Comparison of ENCODE assay signal across 21 mouse cellular contexts in the genomic region with DNA sequence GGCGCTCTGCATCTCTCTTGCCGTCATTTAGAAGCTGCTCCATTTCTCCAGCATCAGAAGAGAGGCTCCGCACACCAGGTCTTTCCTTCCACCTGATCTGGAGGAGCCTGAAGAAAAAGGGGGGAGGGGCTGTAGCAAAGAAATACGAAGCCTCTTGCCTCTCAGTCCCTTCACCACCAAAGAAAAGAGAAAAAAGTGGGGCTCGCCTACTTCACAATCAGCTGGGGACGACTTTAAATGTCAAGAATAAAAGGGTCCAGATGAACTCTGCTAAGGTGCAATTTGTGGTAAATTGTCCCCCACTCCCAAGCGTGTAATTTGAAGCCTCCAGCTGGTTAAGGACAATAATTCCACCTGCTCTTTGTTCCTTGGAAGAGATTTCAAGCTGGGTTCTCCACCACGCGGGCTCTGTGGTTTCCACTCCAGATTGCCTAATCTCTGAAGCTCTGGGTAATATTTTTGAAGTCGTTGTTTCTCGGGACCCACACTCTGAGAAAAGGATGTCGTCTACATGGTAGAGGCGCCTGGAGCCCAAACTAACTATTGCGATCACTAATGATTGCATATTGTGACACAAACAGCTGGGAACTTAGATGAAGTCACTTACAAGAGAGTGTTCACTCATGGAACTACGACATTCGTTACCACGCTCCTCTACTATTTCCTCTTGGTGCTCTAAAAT.
A peak's percentile ranks its signal among the peaks of the same experiment; 100 is the strongest.
DNase-seq lines count a peak whose midpoint lies in the region; ATAC-seq and TF ChIP-seq lines count a peak whose summit lies in the region.
"Had no signal": no experiment of that assay in that cellular context is flagged by ENCODE, and none has a peak within 500 bp of the region (broad histone marks: within the 10 kb centered on the region; RNA-seq: fewer than 3 reads in every experiment).

No protein-coding gene starts in this region.

- no peak overlapping the region for H3K4me2 ChIP-seq in neural tube, embryonic 13.5 days
- no peak overlapping the region for H3K4me2 ChIP-seq in neural tube, embryonic 15.5 days
- no peak overlapping the region for H3K4me2 ChIP-seq in embryonic facial prominence, embryonic 11.5 days (ENCODE audit: low read depth, low read length)
- H3K4me2 ChIP-seq in forebrain, embryonic 14.5 days (ENCODE audit: low read length), result no peak overlapping the region
- H3K4me2 ChIP-seq: hindbrain, embryonic 14.5 days; intestine, embryonic 15.5 days; kidney, embryonic 15.5 days had no signal

- no peaks in the 10 kb centered on the region for H3K27me3 ChIP-seq in neural tube, embryonic 13.5 days
- no peaks in the 10 kb centered on the region for H3K27me3 ChIP-seq in neural tube, embryonic 15.5 days (replicated peaks)
- H3K27me3 ChIP-seq in embryonic facial prominence, embryonic 11.5 days (ENCODE audit: control insufficient read depth, insufficient read depth, low read length), result no peaks in the 10 kb centered on the region
- no peaks in the 10 kb centered on the region for H3K27me3 ChIP-seq in forebrain, embryonic 14.5 days (replicated peaks; ENCODE audit: control insufficient read depth, insufficient read depth, low read length)
- H3K27me3 ChIP-seq: intestine, embryonic 15.5 days; kidney, embryonic 15.5 days had no signal

- peaks cover 36% of the 10 kb centered on the region for H3K4me1 ChIP-seq in neural tube, embryonic 13.5 days (replicated peaks)
- H3K4me1 ChIP-seq in neural tube, embryonic 15.5 days, result peaks cover 17% of the 10 kb centered on the region
- H3K4me1 ChIP-seq in embryonic facial prominence, embryonic 11.5 days (ENCODE audit: control insufficient read depth, insufficient read depth, low read length), result no peaks in the 10 kb centered on the region
- H3K4me1 ChIP-seq in forebrain, embryonic 14.5 days (ENCODE audit: control insufficient read depth, insufficient read depth, low read length), result peaks cover 26% of the 10 kb centered on the region
- H3K4me1 ChIP-seq: intestine, embryonic 15.5 days; kidney, embryonic 15.5 days had no signal

- peak overlapping the region; percentile 18; the same call in 1 of the 2 replicates for H3K27ac ChIP-seq in neural tube, embryonic 13.5 days (replicated peaks)
- H3K27ac ChIP-seq in neural tube, embryonic 15.5 days (replicated peaks), result no peak overlapping the region
- no peak overlapping the region for H3K27ac ChIP-seq in embryonic facial prominence, embryonic 11.5 days (replicated peaks; ENCODE audit: low read depth, low read length)
- peak overlapping the region; percentile 16; the same call in 1 of the 2 replicates for H3K27ac ChIP-seq in forebrain, embryonic 14.5 days (ENCODE audit: low read depth, low read length)
- no peak overlapping the region for H3K27ac ChIP-seq in gastrocnemius, adult 2 months
- H3K27ac ChIP-seq: hindbrain, embryonic 14.5 days; intestine, embryonic 15.5 days; kidney, embryonic 15.5 days; left cerebral cortex, adult 2 months; limb, embryonic 10.5 days had no signal

- no peaks in the 10 kb centered on the region for H3K9me3 ChIP-seq in neural tube, embryonic 13.5 days
- H3K9me3 ChIP-seq in neural tube, embryonic 15.5 days (replicated peaks), result no peaks in the 10 kb centered on the region
- H3K9me3 ChIP-seq in embryonic facial prominence, embryonic 11.5 days (replicated peaks; ENCODE audit: control insufficient read depth, low read length), result no peaks in the 10 kb centered on the region
- no peaks in the 10 kb centered on the region for H3K9me3 ChIP-seq in forebrain, embryonic 14.5 days (replicated peaks; ENCODE audit: control insufficient read depth, low read length)
- H3K9me3 ChIP-seq: intestine, embryonic 15.5 days; kidney, embryonic 15.5 days; limb, embryonic 10.5 days had no signal

- no peak for ATAC-seq in neural tube, embryonic 13.5 days (ENCODE audit: low read depth)
- ATAC-seq in neural tube, embryonic 15.5 days (ENCODE audit: low FRiP score), result no peak
- ATAC-seq in embryonic facial prominence, embryonic 11.5 days (replicated peaks; ENCODE audit: insufficient number of reproducible peaks, low FRiP score, low TSS enrichment, low read depth), result 0 out of 2 replicates have a peak, but pooled peaks have one; percentile 15
- no peak for ATAC-seq in forebrain, embryonic 14.5 days
- ATAC-seq: intestine, embryonic 15.5 days; liver, postnatal 0 days had no signal

- no peak overlapping the region for H3K4me3 ChIP-seq in neural tube, embryonic 13.5 days
- no peak overlapping the region for H3K4me3 ChIP-seq in neural tube, embryonic 15.5 days (replicated peaks)
- no peak overlapping the region for H3K4me3 ChIP-seq in embryonic facial prominence, embryonic 11.5 days (ENCODE audit: low read depth, low read length)
- H3K4me3 ChIP-seq in forebrain, embryonic 14.5 days (ENCODE audit: low read depth, low read length), result no peak overlapping the region
- no peak overlapping the region for H3K4me3 ChIP-seq in gastrocnemius, adult 2 months
- H3K4me3 ChIP-seq: intestine, embryonic 15.5 days; kidney, embryonic 15.5 days; left cerebral cortex, adult 2 months; limb, embryonic 10.5 days had no signal

- DNase-seq in embryonic facial prominence, embryonic 11.5 days (ENCODE audit: low spot score), result peak; percentile 25
- DNase-seq in forebrain, embryonic 14.5 days (ENCODE audit: low spot score), result no peak
- DNase-seq in left cerebral cortex, postnatal 25 days (ENCODE audit: low spot score in 2 of 2), result no peak
- no peak for DNase-seq in lung, postnatal 4 days
- no peak for DNase-seq in gastrocnemius, adult 2 months
- DNase-seq: adrenal gland, adult 2 months; B cell, adult 2 months; cerebellum, adult 8-10 months; gastrocnemius, postnatal 14 days; kidney, postnatal 4 days; layer of hippocampus, adult 9-11 months; liver, postnatal 0 days; lung, postnatal 14 days; thymus, postnatal 25 days had no signal

- intact Hi-C loops in left cerebral cortex, postnatal 25 days (cut with DNase I), result no loop called here
- intact Hi-C loops in gastrocnemius, adult 2 months (cut with DNase I), result no loop called here

- 52% methylated on average over 17 of the region's 17 CpGs for whole genome bisulfite sequencing in neural tube, embryonic 13.5 days
- 52% methylated on average over 17 of the region's 17 CpGs for WGBS in neural tube, embryonic 15.5 days
- WGBS in embryonic facial prominence, embryonic 11.5 days, result 71% methylated on average over 17 of the region's 17 CpGs
- WGBS in forebrain, embryonic 14.5 days, result 49% methylated on average over 17 of the region's 17 CpGs

- no peak overlapping the region for H3K9ac ChIP-seq in neural tube, embryonic 13.5 days
- H3K9ac ChIP-seq in neural tube, embryonic 15.5 days (replicated peaks), result no peak overlapping the region
- H3K9ac ChIP-seq in embryonic facial prominence, embryonic 11.5 days (replicated peaks; ENCODE audit: low read length), result no peak overlapping the region
- H3K9ac ChIP-seq in forebrain, embryonic 14.5 days (ENCODE audit: low read length), result no peak overlapping the region
- H3K9ac ChIP-seq: hindbrain, embryonic 14.5 days; intestine, embryonic 15.5 days; kidney, embryonic 15.5 days; liver, postnatal 0 days had no signal

- no peak for TF ChIP-seq CTCF in gastrocnemius, adult 2 months (IDR thresholded peaks at IDR 0.05)

- H3K36me3 ChIP-seq in neural tube, embryonic 13.5 days, result peaks cover 2% of the 10 kb centered on the region; the same call in 1 of the 2 replicates
- peaks cover 3% of the 10 kb centered on the region; the same call in 1 of the 2 replicates for H3K36me3 ChIP-seq in neural tube, embryonic 15.5 days
- H3K36me3 ChIP-seq in embryonic facial prominence, embryonic 11.5 days (replicated peaks; ENCODE audit: control insufficient read depth, insufficient read depth, low read depth, low read length), result no peaks in the 10 kb centered on the region
- 0 out of 2 replicates have a peak, but pooled peaks cover 6% of the 10 kb centered on the region for H3K36me3 ChIP-seq in forebrain, embryonic 14.5 days (ENCODE audit: control insufficient read depth, insufficient read depth, low read length)
- H3K36me3 ChIP-seq: intestine, embryonic 15.5 days; kidney, embryonic 15.5 days had no signal

Comparison
In these comparisons a context has a peak if more than half of its experiments do, and no peak if none do; other contexts are left out.
1. H3K27ac ChIP-seq: peak in neural tube, embryonic 13.5 days (single experiment) and forebrain, embryonic 14.5 days (single experiment); none in neural tube, embryonic 15.5 days (single experiment), embryonic facial prominence, embryonic 11.5 days (single experiment) and gastrocnemius, adult 2 months (single experiment).